Mouse (Mus musculus): Measurements from ENCODE around the gene Zfp710.

DNA sequence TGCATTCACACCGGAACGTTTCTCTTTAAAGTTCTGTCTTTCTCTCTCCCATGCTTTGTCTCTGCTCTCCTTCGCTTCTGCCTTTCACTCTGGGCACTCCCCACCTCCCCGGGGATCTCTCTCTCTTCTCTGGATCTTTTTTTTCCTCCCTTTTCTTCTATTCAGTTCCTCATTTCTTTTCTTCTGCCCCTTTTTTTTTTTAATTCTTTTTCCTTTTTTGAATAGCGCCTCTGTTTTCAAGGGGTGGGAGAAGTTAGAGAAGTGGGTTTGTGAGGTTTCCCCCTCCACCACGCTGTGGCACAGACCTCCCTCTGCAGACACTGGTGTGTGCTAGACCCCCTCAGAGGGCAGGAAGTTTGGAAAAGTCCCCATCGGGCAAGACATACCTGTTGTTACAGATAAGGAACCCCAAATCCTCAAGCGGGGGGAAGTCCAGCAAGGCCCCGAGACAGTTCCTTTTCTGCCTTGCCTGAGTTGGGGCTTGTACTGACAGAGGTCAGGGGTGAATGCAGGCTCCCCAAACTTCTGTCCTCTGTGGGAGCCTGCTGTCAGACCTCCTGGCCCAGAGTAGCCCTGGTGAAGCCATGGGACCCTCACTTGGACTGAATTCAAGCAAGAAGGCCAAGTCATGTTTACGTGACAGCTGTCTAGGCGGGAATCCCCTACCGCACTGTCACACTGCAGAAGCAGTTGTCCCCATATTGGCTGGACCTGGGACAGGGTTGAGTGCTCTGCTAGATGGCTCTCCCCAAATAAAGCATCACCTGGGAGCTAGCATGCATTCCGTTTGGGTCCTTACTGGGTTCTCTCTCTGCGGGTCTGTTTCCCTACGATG, 39.5 kb downstream of the Zfp710 start:
- TF ChIP-seq CTCF (IDR thresholded peaks at IDR 0.05; ENCODE audit: low read depth) (no peak), EP300 (IDR thresholded peaks at IDR 0.05; ENCODE audit: low read depth) (no peak)

Data from liver, postnatal 0 days (tissue).